Mouse (Mus musculus) kidney, embryonic 14.5 days (tissue): ENCODE results near the gene Grb2. TPM values are rescaled to one million over a fixed set of nuclear protein-coding genes. Genes with fewer than 3 reads are reported as not detected.
A peak's percentile ranks its signal among the peaks of the same experiment; 100 is the strongest.

Experiments used
- ATAC-seq: fragments of 200-750 bp; cut with Nextera tagmentation; 2 replicates; pipeline ENCODE4 v1.8.0; 2017; ENCODE audit warnings: moderate number of reproducible peaks, mild to moderate bottlenecking, moderate TSS enrichment, moderate library complexity; ENCODE audit not compliant: low FRiP score, low TSS enrichment
- H3K27ac ChIP-seq: fragments of 300-500 bp; sonication (generic); 2 replicates; pipeline ENCODE4 v1.5.1; 2014; ENCODE audit warnings: low read depth, mild to moderate bottlenecking, low read length, moderate library complexity, mixed read lengths
- H3K27me3 ChIP-seq: fragments of 300-500 bp; sonication (generic); 2 replicates; pipeline ENCODE4 v1.6.1; 2014; ENCODE audit warnings: mild to moderate bottlenecking, low read length; ENCODE audit not compliant: control insufficient read depth, insufficient read depth
- H3K36me3 ChIP-seq: fragments of 300-500 bp; sonication (generic); 2 replicates; pipeline ENCODE4 v1.6.1; 2014; ENCODE audit warnings: low read length, mixed read lengths; ENCODE audit not compliant: control insufficient read depth, insufficient read depth
- H3K4me1 ChIP-seq: fragments of 300-500 bp; sonication (generic); 2 replicates; pipeline ENCODE4 v1.6.1; 2014; ENCODE audit warnings: low read length, mixed read lengths; ENCODE audit not compliant: control insufficient read depth, insufficient read depth
- H3K4me2 ChIP-seq: fragments of 300-500 bp; sonication (generic); replicated peaks from 2 replicates; pipeline ENCODE4 v1.6.1; 2014; ENCODE audit warnings: low read depth, mild to moderate bottlenecking, low read length
- H3K4me3 ChIP-seq: fragments of 300-500 bp; sonication (generic); 2 replicates; pipeline ENCODE4 v1.5.1; 2014; ENCODE audit warnings: mild to moderate bottlenecking, low read length
- H3K9ac ChIP-seq: fragments of 300-500 bp; sonication (generic); 2 replicates; pipeline ENCODE4 v1.6.1; 2014; ENCODE audit warnings: low read depth, mild to moderate bottlenecking, low read length, moderate library complexity
- H3K9me3 ChIP-seq: fragments of 300-500 bp; sonication (generic); 2 replicates; pipeline ENCODE4 v1.6.1; 2016; ENCODE audit warnings: low read length; ENCODE audit not compliant: control insufficient read depth
- WGBS: fragments of 180-500 bp; shearing (Covaris S2); extraction: QIAGEN DNeasy Blood & Tissue Kit; methylation state at CpG from one replicate; pipeline ENCODE4 v1.1.7; 2014; 5-methylcytosine and 5-hydroxymethylcytosine counted together
- polyA plus RNA-seq: library from polyadenylated mRNA; unstranded; fragments of >200 nt; fragmentation: Nextera tagmentation; extraction: Ambion mirVana; gene quantifications from 2 replicates; pipeline ENCODE4 v1.2.1, GENCODE M21; 2014

Grb2 gene
- polyA plus RNA-seq, 1 experiment from 2014 or later, result 47.7 TPM

GRCm38 (mm10) chr11:115716410-115717338 is 8.3 kb upstream of the Grb2 start:
- no peak for ATAC-seq
- H3K4me2 ChIP-seq, result no peak overlapping the region

GRCm38 (mm10) chr11:115714491-115714890 is 6.1 kb upstream of the Grb2 start:
- Histone ChIP-seq H3K36me3 (no peaks in the 10 kb centered on the region), H3K9ac (no peak overlapping the region), H3K9me3 (no peaks in the 10 kb centered on the region), H3K4me2 (no peak overlapping the region), H3K27me3 (no peaks in the 10 kb centered on the region), H3K4me3 (no peak overlapping the region), H3K4me1 (no peaks in the 10 kb centered on the region), H3K27ac (no peak overlapping the region)
- whole genome bisulfite sequencing, result 11% methylated on average over 6 of the region's 7 CpGs
- no peak for ATAC-seq

More at GRCm38 (mm10) chr11:115716410-115717338, 8.3 kb upstream of the Grb2 start:
- Histone ChIP-seq H3K4me1 (no peaks in the 10 kb centered on the region), H3K27ac (no peak overlapping the region), H3K4me3 (no peak overlapping the region), H3K27me3 (no peaks in the 10 kb centered on the region), H3K9ac (no peak overlapping the region), H3K36me3 (no peaks in the 10 kb centered on the region), H3K9me3 (no peaks in the 10 kb centered on the region)
- 66% methylated on average over 15 of the region's 15 CpGs for WGBS

- 92% methylated on average over 3 of the region's 3 CpGs for WGBS
- no peak overlapping the region for H3K4me2 ChIP-seq
- no peaks in the 10 kb centered on the region for H3K36me3 ChIP-seq
- no peak for ATAC-seq
- H3K27me3 ChIP-seq, result no peaks in the 10 kb centered on the region
- H3K27ac ChIP-seq, result no peak overlapping the region
- no peak overlapping the region for H3K9ac ChIP-seq
- H3K4me1 ChIP-seq, result no peaks in the 10 kb centered on the region
- H3K4me3 ChIP-seq, result no peak overlapping the region
- H3K9me3 ChIP-seq, result no peaks in the 10 kb centered on the region
Observed at GRCm38 (mm10) chr11:115713447-115713846, 5.0 kb upstream of the Grb2 start.

GRCm38 (mm10) chr11:115712674-115713298 is 4.4 kb upstream of the Grb2 start:
- ATAC-seq, result no peak
- Histone ChIP-seq H3K4me1 (no peaks in the 10 kb centered on the region), H3K9me3 (no peaks in the 10 kb centered on the region), H3K27me3 (no peaks in the 10 kb centered on the region), H3K27ac (no peak overlapping the region), H3K4me3 (no peak overlapping the region), H3K36me3 (no peaks in the 10 kb centered on the region), H3K4me2 (no peak overlapping the region), H3K9ac (no peak overlapping the region)
- 82% methylated on average over 12 of the region's 12 CpGs for WGBS

GRCm38 (mm10) chr11:115712268-115712667 is 3.9 kb upstream of the Grb2 start:
- 68% methylated on average over 2 of the region's 2 CpGs for WGBS
- Histone ChIP-seq H3K9me3 (no peaks in the 10 kb centered on the region), H3K27ac (no peak overlapping the region), H3K4me3 (no peak overlapping the region), H3K27me3 (no peaks in the 10 kb centered on the region), H3K4me1 (0 out of 2 replicates have a peak, but pooled peaks cover 1% of the 10 kb centered on the region), H3K4me2 (no peak overlapping the region), H3K36me3 (no peaks in the 10 kb centered on the region), H3K9ac (no peak overlapping the region)
- ATAC-seq, result no peak

GRCm38 (mm10) chr11:115711133-115711532 is 2.7 kb upstream of the Grb2 start:
- no peak for ATAC-seq
- WGBS, result 87% methylated on average over 9 of the region's 9 CpGs
- H3K4me3 ChIP-seq, result no peak overlapping the region
- H3K9ac ChIP-seq, result no peak overlapping the region
- no peaks in the 10 kb centered on the region for H3K27me3 ChIP-seq
- H3K4me2 ChIP-seq, result no peak overlapping the region
- H3K27ac ChIP-seq, result no peak overlapping the region
- peaks cover 11% of the 10 kb centered on the region; the same call in 1 of the 2 replicates for H3K4me1 ChIP-seq
- H3K9me3 ChIP-seq, result no peaks in the 10 kb centered on the region
- H3K36me3 ChIP-seq, result no peaks in the 10 kb centered on the region

- Histone ChIP-seq H3K27ac (no peak overlapping the region), H3K4me1 (peaks cover 11% of the 10 kb centered on the region; the same call in 1 of the 2 replicates), H3K4me2 (peak overlapping the region; percentile 59; the same call in 1 of the 2 replicates), H3K9me3 (no peaks in the 10 kb centered on the region), H3K9ac (no peak overlapping the region), H3K4me3 (no peak overlapping the region), H3K27me3 (no peaks in the 10 kb centered on the region), H3K36me3 (no peaks in the 10 kb centered on the region)
- WGBS, result 56% methylated on average over 6 of the region's 6 CpGs
- ATAC-seq, result no peak
Observed at GRCm38 (mm10) chr11:115709829-115710559, 1.6 kb upstream of the Grb2 start.

GRCm38 (mm10) chr11:115708956-115709828 is 795 bp upstream of the Grb2 start:
- peaks cover 11% of the 10 kb centered on the region; the same call in 1 of the 2 replicates for H3K4me1 ChIP-seq
- H3K36me3 ChIP-seq, result no peaks in the 10 kb centered on the region
- H3K27me3 ChIP-seq, result no peaks in the 10 kb centered on the region
- peak overlapping the region; percentile 98 for H3K4me3 ChIP-seq
- peak overlapping the region; percentile 89; the same call in 1 of the 2 replicates for H3K27ac ChIP-seq
- no peaks in the 10 kb centered on the region for H3K9me3 ChIP-seq
- peak overlapping the region; percentile 59 for H3K4me2 ChIP-seq
- peak; percentile 61 for ATAC-seq
- WGBS, result 1% methylated on average over 23 of the region's 23 CpGs
- H3K9ac ChIP-seq, result peak overlapping the region; percentile 58
